Mouse (Mus musculus): Measurements from ENCODE around the gene Nfkbil1.
A peak's percentile ranks its signal among the peaks of the same experiment; 100 is the strongest.

Nfkbil1 gene

GRCm38 (mm10) chr17:35254241-35255098, 18.9 kb upstream of the Nfkbil1 start:
- peak; percentile 58 for DNase-seq (ENCODE audit: low read depth, low spot score)

GRCm38 (mm10) chr17:35253293-35254093, 17.9 kb upstream of the Nfkbil1 start:
- DNase-seq (ENCODE audit: low read depth, low spot score), result no peak

- DNase-seq (ENCODE audit: low read depth, low spot score), result no peak
Observed at GRCm38 (mm10) chr17:35252619-35253292, 17.2 kb upstream of the Nfkbil1 start.

GRCm38 (mm10) chr17:35251981-35252380, 16.4 kb upstream of the Nfkbil1 start:
- no peak for DNase-seq (ENCODE audit: low read depth, low spot score)

GRCm38 (mm10) chr17:35251162-35251719, 15.6 kb upstream of the Nfkbil1 start:
- no peak for DNase-seq (ENCODE audit: low read depth, low spot score)

- DNase-seq (ENCODE audit: low read depth, low spot score), result no peak
Observed at GRCm38 (mm10) chr17:35250348-35251120, 14.9 kb upstream of the Nfkbil1 start.

- no peak for DNase-seq (ENCODE audit: low read depth, low spot score)
Observed at GRCm38 (mm10) chr17:35249451-35250197, 14.0 kb upstream of the Nfkbil1 start.

GRCm38 (mm10) chr17:35248986-35249385, 13.4 kb upstream of the Nfkbil1 start:
- DNase-seq (ENCODE audit: low read depth, low spot score), result no peak

GRCm38 (mm10) chr17:35247144-35247543, 11.6 kb upstream of the Nfkbil1 start:
- no peak for DNase-seq (ENCODE audit: low read depth, low spot score)

GRCm38 (mm10) chr17:35245731-35246623, 10.4 kb upstream of the Nfkbil1 start:
- DNase-seq (ENCODE audit: low read depth, low spot score), result no peak

- no peak for DNase-seq (ENCODE audit: low read depth, low spot score)
Observed at GRCm38 (mm10) chr17:35244999-35245398, 9.4 kb upstream of the Nfkbil1 start.

GRCm38 (mm10) chr17:35243086-35243485, 7.5 kb upstream of the Nfkbil1 start:
- no peak for DNase-seq (ENCODE audit: low read depth, low spot score)

- DNase-seq (ENCODE audit: low read depth, low spot score), result peak; percentile 54
Observed at GRCm38 (mm10) chr17:35242015-35242941, 6.7 kb upstream of the Nfkbil1 start.

- peak; percentile 96 for DNase-seq (ENCODE audit: low read depth, low spot score)
Observed at GRCm38 (mm10) chr17:35241305-35242014, 5.9 kb upstream of the Nfkbil1 start, which contains the start of gene Ddx39b. Gene Ddx39b, plus strand, starts transcription at chr17:35241746.

- no peak for DNase-seq (ENCODE audit: low read depth, low spot score)
Observed at GRCm38 (mm10) chr17:35240384-35241304, 5.1 kb upstream of the Nfkbil1 start.

- DNase-seq (ENCODE audit: low read depth, low spot score), result no peak
Observed at GRCm38 (mm10) chr17:35239700-35240099, 4.1 kb upstream of the Nfkbil1 start.

All from forelimb bud, embryonic 11.5 days (tissue).